Mouse (Mus musculus) limb, embryonic 13.5 days (tissue): ENCODE data around the gene Sirt2. TPM values are rescaled to one million over a fixed set of nuclear protein-coding genes. Genes with fewer than 3 reads are reported as not detected.

Experiments
- ATAC-seq: fragments of 200-750 bp; cut with Nextera tagmentation; 2 replicates; pipeline ENCODE4 v1.8.0; 2017; ENCODE audit warnings: low read depth, moderate number of reproducible peaks, moderate TSS enrichment; ENCODE audit not compliant: low FRiP score
- H3K27ac ChIP-seq: fragments of 300-500 bp; sonication (generic); 2 replicates; pipeline ENCODE4 v1.5.1; 2015; ENCODE audit warnings: inconsistent platforms, mild to moderate bottlenecking, moderate library complexity
- H3K27me3 ChIP-seq: fragments of 300-500 bp; sonication (generic); 2 replicates; pipeline ENCODE4 v1.6.1; 2015; ENCODE audit warnings: mild to moderate bottlenecking, inconsistent platforms
- H3K36me3 ChIP-seq: fragments of 300-500 bp; sonication (generic); 2 replicates; pipeline ENCODE4 v1.6.1; 2015; ENCODE audit warnings: inconsistent platforms, mild to moderate bottlenecking, moderate library complexity
- H3K4me1 ChIP-seq: fragments of 300-500 bp; sonication (generic); 2 replicates; pipeline ENCODE4 v1.6.1; 2015; ENCODE audit warnings: inconsistent platforms
- H3K4me2 ChIP-seq: fragments of 300-500 bp; sonication (generic); replicated peaks from 2 replicates; pipeline ENCODE4 v1.6.1; 2015; ENCODE audit warnings: inconsistent platforms, mild to moderate bottlenecking, moderate library complexity
- H3K4me3 ChIP-seq: fragments of 300-500 bp; sonication (generic); 2 replicates; pipeline ENCODE4 v1.5.1; 2015; ENCODE audit warnings: moderate library complexity, mild to moderate bottlenecking, inconsistent platforms
- H3K9ac ChIP-seq: fragments of 300-500 bp; sonication (generic); 2 replicates; pipeline ENCODE4 v1.6.1; 2015; ENCODE audit warnings: mild to moderate bottlenecking, inconsistent platforms
- H3K9me3 ChIP-seq: fragments of 300-500 bp; sonication (generic); 2 replicates; pipeline ENCODE4 v1.6.1; 2016; ENCODE audit warnings: inconsistent platforms
- WGBS: fragments of 180-500 bp; shearing (Covaris S2); methylation state at CpG from one replicate; pipeline ENCODE4 v1.1.7; 2015; 5-methylcytosine and 5-hydroxymethylcytosine counted together
- polyA plus RNA-seq: library from polyadenylated mRNA; unstranded; fragments of >200 nt; fragmentation: Nextera tagmentation; extraction: Ambion mirVana; gene quantifications from 2 replicates; pipeline ENCODE4 v1.2.1, GENCODE M21; 2015

The Sirt2 gene
- polyA plus RNA-seq, 1 experiment from 2014 or later = 87.8 TPM

DNA sequence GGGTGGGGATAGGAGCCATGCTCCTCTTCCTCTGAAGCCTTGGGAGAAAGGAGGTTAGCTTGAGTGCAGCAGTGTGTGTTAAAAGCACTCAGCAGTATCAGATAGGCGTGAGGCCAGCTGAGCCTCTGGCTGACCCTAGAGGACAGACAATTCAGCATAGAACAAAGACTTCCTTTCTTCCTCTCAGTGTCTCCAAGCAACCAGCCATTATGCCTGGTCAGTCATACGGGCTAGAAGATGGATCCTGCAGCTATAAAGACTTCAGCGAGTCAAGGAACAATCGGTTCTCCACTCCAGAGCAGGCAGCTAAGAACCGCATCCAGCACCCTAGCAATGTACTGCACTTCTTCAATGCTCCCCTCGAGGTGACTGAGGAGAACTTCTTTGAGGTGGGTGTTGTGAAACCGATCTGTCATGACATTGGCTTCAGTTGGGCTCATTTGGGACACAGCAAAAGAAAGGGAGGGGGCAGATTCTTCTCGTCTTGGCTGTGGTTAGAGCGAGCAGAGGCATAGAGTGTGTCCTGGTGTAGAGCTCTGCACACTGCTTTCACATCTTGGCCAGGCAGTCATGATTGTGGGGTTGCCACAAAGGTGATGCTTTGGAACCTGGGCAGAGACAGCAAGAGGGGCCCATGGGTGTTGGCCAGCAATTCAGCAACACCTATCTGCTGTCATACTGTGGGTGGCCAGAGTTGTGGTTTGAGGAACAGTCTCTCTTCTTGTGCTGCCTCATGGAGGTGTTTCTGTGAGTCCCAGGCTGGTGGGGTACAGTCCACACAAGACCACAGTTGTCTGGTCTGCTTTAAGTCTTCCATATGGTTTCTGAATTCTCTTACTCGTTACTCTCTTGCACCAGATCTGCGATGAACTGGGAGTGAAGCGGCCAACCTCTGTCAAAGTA, 54.1 kb downstream of the Sirt2 start:
- Histone ChIP-seq H3K27ac (no peak overlapping the region), H3K4me2 (no peak overlapping the region), H3K9ac (no peak overlapping the region; the same call in 1 of the 2 replicates), H3K27me3 (no peaks in the 10 kb centered on the region), H3K9me3 (no peaks in the 10 kb centered on the region), H3K36me3 (peaks cover 77% of the 10 kb centered on the region), H3K4me1 (peaks cover 40% of the 10 kb centered on the region), H3K4me3 (no peak overlapping the region)
- no peak for ATAC-seq
- WGBS = 81% methylated on average over 12 of the region's 12 CpGs

DNA sequence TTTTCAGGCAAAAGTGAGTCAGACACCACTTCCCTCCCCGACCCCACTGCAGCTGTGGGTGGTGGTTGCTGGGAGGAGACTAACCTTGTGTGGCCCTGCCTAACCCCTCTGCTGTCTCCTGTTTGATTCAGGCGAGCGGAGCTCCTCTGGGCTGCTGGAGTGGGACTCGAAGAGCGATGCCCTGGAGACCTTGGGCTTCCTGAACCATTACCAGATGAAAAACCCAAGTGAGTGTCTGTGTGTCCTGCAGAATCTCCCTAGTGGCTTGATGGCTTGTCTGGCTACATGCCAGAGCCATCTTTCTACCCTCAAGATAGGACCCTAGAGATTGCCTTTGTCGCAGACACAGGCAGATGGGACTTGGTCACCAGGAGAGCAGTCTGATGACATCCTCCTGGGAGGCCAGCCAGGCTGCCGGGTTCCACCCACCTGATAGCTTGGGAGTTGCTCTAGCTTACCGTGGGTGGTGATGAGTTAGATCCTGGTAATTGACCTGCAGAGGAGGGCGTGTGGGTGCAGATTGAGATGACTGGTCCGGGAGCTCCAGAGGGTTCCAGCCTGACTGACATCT, 54.8 kb downstream of the Sirt2 start:
- H3K36me3 ChIP-seq = peaks cover 69% of the 10 kb centered on the region
- WGBS = 81% methylated on average over 10 of the region's 10 CpGs
- H3K27me3 ChIP-seq = no peaks in the 10 kb centered on the region
- no peak overlapping the region for H3K4me2 ChIP-seq
- H3K4me3 ChIP-seq = no peak overlapping the region
- peaks cover 40% of the 10 kb centered on the region for H3K4me1 ChIP-seq
- no peak overlapping the region for H3K9ac ChIP-seq
- no peaks in the 10 kb centered on the region for H3K9me3 ChIP-seq
- ATAC-seq = no peak
- 0 out of 2 replicates have a peak overlapping the region, but pooled peaks have one; percentile 33 for H3K27ac ChIP-seq

DNA sequence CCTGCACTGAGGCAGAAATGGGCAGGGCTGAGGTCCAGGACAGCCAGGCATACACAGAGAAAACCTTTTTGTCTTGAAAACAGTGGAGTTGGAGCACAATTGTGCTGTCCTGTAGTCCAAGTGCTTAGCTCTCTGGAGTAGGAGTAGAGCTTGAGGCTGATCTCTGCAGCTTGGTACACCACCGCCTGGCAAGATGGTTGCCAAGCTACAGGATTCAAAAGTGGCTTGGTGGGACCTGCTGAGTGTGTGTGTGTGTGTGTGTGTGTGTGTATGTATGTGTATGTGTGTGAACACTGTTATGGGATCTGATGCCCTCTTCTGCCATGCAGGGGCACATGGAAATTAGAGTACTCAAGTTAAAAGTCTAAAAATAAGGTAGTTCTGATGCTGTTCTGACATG, 56.0 kb downstream of the Sirt2 start:
- H3K4me1 ChIP-seq = peaks cover 29% of the 10 kb centered on the region
- 85% methylated on average over 1 of the region's 1 CpGs for WGBS

GRCm38 (mm10) chr7:28822993-28823903, 56.7 kb downstream of the Sirt2 start:
- Histone ChIP-seq H3K36me3 (peaks cover 50% of the 10 kb centered on the region), H3K27ac (no peak overlapping the region; the same call in 1 of the 2 replicates), H3K27me3 (no peaks in the 10 kb centered on the region), H3K4me1 (peaks cover 24% of the 10 kb centered on the region), H3K9ac (no peak overlapping the region), H3K4me3 (no peak overlapping the region), H3K4me2 (no peak overlapping the region), H3K9me3 (no peaks in the 10 kb centered on the region)
- ATAC-seq = no peak
- 52% methylated on average over 10 of the region's 10 CpGs for WGBS

More for the DNA sequence above, 56.0 kb downstream of the Sirt2 start:
- no peak for ATAC-seq
- Histone ChIP-seq H3K9me3 (no peaks in the 10 kb centered on the region), H3K4me3 (no peak overlapping the region), H3K36me3 (peaks cover 57% of the 10 kb centered on the region), H3K9ac (no peak overlapping the region), H3K27me3 (no peaks in the 10 kb centered on the region), H3K27ac (no peak overlapping the region), H3K4me2 (no peak overlapping the region)

GRCm38 (mm10) chr7:28823932-28824331, 57.4 kb downstream of the Sirt2 start:
- no peak for ATAC-seq
- H3K4me3 ChIP-seq = no peak overlapping the region
- no peaks in the 10 kb centered on the region for H3K27me3 ChIP-seq
- H3K27ac ChIP-seq = no peak overlapping the region; the same call in 1 of the 2 replicates
- H3K9ac ChIP-seq = no peak overlapping the region
- H3K4me1 ChIP-seq = peaks cover 24% of the 10 kb centered on the region
- no peaks in the 10 kb centered on the region for H3K9me3 ChIP-seq
- H3K4me2 ChIP-seq = no peak overlapping the region
- 33% methylated on average over 2 of the region's 2 CpGs for WGBS
- H3K36me3 ChIP-seq = peaks cover 43% of the 10 kb centered on the region

- 3% methylated on average over 33 of the region's 33 CpGs for whole genome bisulfite sequencing
Observed at GRCm38 (mm10) chr7:28824941-28825685, 58.6 kb downstream of the Sirt2 start, which contains the start of gene Ech1. Ech1 (plus strand) TSS chr7:28825217.

GRCm38 (mm10) chr7:28825686-28826401, 59.3 kb downstream of the Sirt2 start:
- WGBS = 58% methylated on average over 11 of the region's 11 CpGs
- H3K36me3 ChIP-seq = peaks cover 42% of the 10 kb centered on the region
- H3K4me1 ChIP-seq = peaks cover 22% of the 10 kb centered on the region
- H3K9me3 ChIP-seq = no peaks in the 10 kb centered on the region
- H3K4me3 ChIP-seq = peak overlapping the region; percentile 51
- peak overlapping the region; percentile 67 for H3K4me2 ChIP-seq
- peak overlapping the region; percentile 92 for H3K27ac ChIP-seq
- no peaks in the 10 kb centered on the region for H3K27me3 ChIP-seq
- peak overlapping the region; percentile 75 for H3K9ac ChIP-seq
- ATAC-seq = no peak

More at GRCm38 (mm10) chr7:28824941-28825685, 58.6 kb downstream of the Sirt2 start, which contains the start of gene Ech1:
- Histone ChIP-seq H3K9me3 (no peaks in the 10 kb centered on the region), H3K9ac (peak within 1 kb of the TSS; percentile 75), H3K27ac (peak within 1 kb of the TSS; percentile 92), H3K27me3 (no peaks in the 10 kb centered on the region), H3K4me1 (peaks cover 24% of the 10 kb centered on the region), H3K4me3 (peak within 1 kb of the TSS; percentile 51), H3K36me3 (peaks cover 42% of the 10 kb centered on the region), H3K4me2 (peak within 1 kb of the TSS; percentile 67)
- peak; percentile 85 for ATAC-seq

- Histone ChIP-seq H3K36me3 (peaks cover 42% of the 10 kb centered on the region), H3K9me3 (no peaks in the 10 kb centered on the region), H3K27ac (no peak overlapping the region), H3K4me1 (peaks cover 22% of the 10 kb centered on the region), H3K4me2 (peak overlapping the region; percentile 67), H3K4me3 (0 out of 2 replicates have a peak overlapping the region, but pooled peaks have one; percentile 51), H3K9ac (peak overlapping the region; percentile 75; the same call in 1 of the 2 replicates), H3K27me3 (no peaks in the 10 kb centered on the region)
- no peak for ATAC-seq
- WGBS = 91% methylated on average over 7 of the region's 7 CpGs
Observed at GRCm38 (mm10) chr7:28826402-28826772, 59.9 kb downstream of the Sirt2 start.

GRCm38 (mm10) chr7:28827338-28827737, 60.8 kb downstream of the Sirt2 start:
- Histone ChIP-seq H3K4me3 (no peak overlapping the region), H3K36me3 (peaks cover 42% of the 10 kb centered on the region), H3K27ac (no peak overlapping the region), H3K9ac (no peak overlapping the region), H3K4me1 (peaks cover 22% of the 10 kb centered on the region), H3K4me2 (no peak overlapping the region), H3K27me3 (no peaks in the 10 kb centered on the region), H3K9me3 (no peaks in the 10 kb centered on the region)
- 50% methylated on average over 3 of the region's 3 CpGs for WGBS
- ATAC-seq = no peak

- WGBS = 91% methylated on average over 8 of the region's 8 CpGs
- no peak for ATAC-seq
- H3K9ac ChIP-seq = no peak overlapping the region
- peaks cover 34% of the 10 kb centered on the region for H3K36me3 ChIP-seq
- H3K27me3 ChIP-seq = no peaks in the 10 kb centered on the region
- H3K9me3 ChIP-seq = no peaks in the 10 kb centered on the region
- H3K4me1 ChIP-seq = peaks cover 10% of the 10 kb centered on the region
- H3K27ac ChIP-seq = no peak overlapping the region
- H3K4me3 ChIP-seq = no peak overlapping the region
- no peak overlapping the region for H3K4me2 ChIP-seq
Observed at GRCm38 (mm10) chr7:28829821-28830220, 63.3 kb downstream of the Sirt2 start.
